Mouse (Mus musculus) CH12.LX (cell line): ENCODE results near the gene Ccdc84. TPM values are rescaled to one million over a fixed set of nuclear protein-coding genes. Genes with fewer than 3 reads are reported as not detected.
"Not testable (repeated sequence)": the region's sequence is repeated elsewhere in the genome, so short reads cannot be mapped to it uniquely, and the experiment has no call there.

ENCODE experiments used
- DNase-seq: peaks from one replicate; pipeline ENCODE4 v3.0.0-alpha.2; 2013; ENCODE audit errors: extremely low read depth
- H3K27ac ChIP-seq: 2 replicates; pipeline ENCODE4 v1.5.1; 2012; ENCODE audit warnings: low read depth, mild to moderate bottlenecking, control low read depth, moderate library complexity; ENCODE audit not compliant: insufficient read depth
- H3K27me3 ChIP-seq: replicated peaks from 2 replicates; pipeline ENCODE3; 2012; ENCODE audit warnings: inconsistent platforms
- H3K36me3 ChIP-seq, 2 experiments: replicated peaks in 1 of 2; 2 replicates each; pipeline versions ENCODE3 to v1.6.1; 2012; ENCODE audit warnings: inconsistent platforms in 1 of 2, low read length in 1 of 2, mild to moderate bottlenecking in 1 of 2, mixed read lengths in 1 of 2, moderate library complexity in 1 of 2; ENCODE audit not compliant: control insufficient read depth in 1 of 2, insufficient read depth in 1 of 2
- H3K4me1 ChIP-seq, 2 experiments: 2 replicates each; pipeline ENCODE4 v1.6.1; 2012; ENCODE audit warnings: inconsistent platforms in 1 of 2, moderate library complexity in 1 of 2; ENCODE audit not compliant: insufficient read depth in 2 of 2, control insufficient read depth in 1 of 2
- H3K4me2 ChIP-seq: 2 replicates; pipeline ENCODE4 v1.6.1; 2012; ENCODE audit warnings: low read depth, mild to moderate bottlenecking, control low read depth; ENCODE audit not compliant: poor library complexity, insufficient read depth, severe bottlenecking
- H3K4me3 ChIP-seq, 3 experiments: fragments of 150-350 bp in 1 of 3; sonication (generic) in 1 of 3; replicated peaks in 1 of 3; 2 replicates each; pipeline versions ENCODE3 to v1.5.1; 2011 to 2012; ENCODE audit warnings: low read depth in 2 of 3, low read length in 2 of 3, mild to moderate bottlenecking in 2 of 3, moderate library complexity in 2 of 3, control low read depth in 1 of 3, improper control_type of control experiment in 1 of 3, inconsistent platforms in 1 of 3, mixed read lengths in 1 of 3; ENCODE audit not compliant: poor library complexity in 1 of 3
- H3K79me2 ChIP-seq: replicated peaks from 2 replicates; pipeline ENCODE4 v1.6.1; 2012; ENCODE audit warnings: mild to moderate bottlenecking, moderate library complexity; ENCODE audit not compliant: control insufficient read depth, poor library complexity, insufficient read depth, severe bottlenecking; ENCODE audit errors: extremely low read depth
- H3K9ac ChIP-seq: 2 replicates; pipeline ENCODE4 v1.6.1; 2012; ENCODE audit warnings: low read depth, mild to moderate bottlenecking, control low read depth, moderate library complexity; ENCODE audit not compliant: insufficient read depth
- H3K9me3 ChIP-seq: replicated peaks from 2 replicates; pipeline ENCODE3; 2012; ENCODE audit warnings: low read length, inconsistent platforms, mixed read lengths
- CHD2 ChIP-seq: IDR thresholded peaks from 2 replicates; pipeline ENCODE4 v1.6.1; 2011; ENCODE audit warnings: low read length, improper control_type of control experiment
- CTCF ChIP-seq, 2 experiments: IDR thresholded peaks in 1 of 2; conservative IDR thresholded peaks in 1 of 2; 2 replicates each; pipeline ENCODE4 v1.5.1; 2011 to 2012; ENCODE audit warnings: low read depth in 2 of 2, low read length in 2 of 2, improper control_type of control experiment in 1 of 2, inconsistent platforms in 1 of 2, mild to moderate bottlenecking in 1 of 2, moderate library complexity in 1 of 2
- E2F4 ChIP-seq: IDR thresholded peaks from 2 replicates; pipeline ENCODE4 v1.6.1; 2011; ENCODE audit warnings: low read depth, low read length, improper control_type of control experiment; ENCODE audit not compliant: insufficient replicate concordance
- EP300 ChIP-seq: IDR thresholded peaks from 2 replicates; pipeline ENCODE4 v1.6.1; 2011; ENCODE audit warnings: low read length, improper control_type of control experiment
- GABPA ChIP-seq: IDR thresholded peaks from 2 replicates; pipeline ENCODE4 v1.6.1; 2012; ENCODE audit warnings: low read depth, low read length, improper control_type of control experiment, inconsistent platforms; ENCODE audit not compliant: insufficient replicate concordance
- HCFC1 ChIP-seq: IDR thresholded peaks from 2 replicates; pipeline ENCODE4 v1.6.1; 2012; ENCODE audit warnings: low read depth, mild to moderate bottlenecking, inconsistent platforms, low read length, improper control_type of control experiment
- IRF4 ChIP-seq: IDR thresholded peaks from 2 replicates; pipeline ENCODE4 v1.6.1; 2014; ENCODE audit warnings: low read depth, mild to moderate bottlenecking, inconsistent platforms, low read length, improper control_type of control experiment
- KAT2A ChIP-seq: IDR thresholded peaks from 2 replicates; pipeline ENCODE4 v1.6.1; 2012; ENCODE audit warnings: low read length, improper control_type of control experiment, inconsistent platforms; ENCODE audit not compliant: insufficient replicate concordance
- MAFK ChIP-seq: IDR thresholded peaks from 2 replicates; pipeline ENCODE4 v1.6.1; 2011; ENCODE audit warnings: low read length, improper control_type of control experiment; ENCODE audit not compliant: insufficient replicate concordance
- MAX ChIP-seq: IDR thresholded peaks from 2 replicates; pipeline ENCODE4 v1.6.1; 2011; ENCODE audit warnings: low read length, improper control_type of control experiment
- MAZ ChIP-seq: IDR thresholded peaks from 2 replicates; pipeline ENCODE4 v1.6.1; 2012; ENCODE audit warnings: low read depth, mild to moderate bottlenecking, inconsistent platforms, low read length, improper control_type of control experiment, moderate library complexity
- MEF2A ChIP-seq: IDR thresholded peaks from 2 replicates; pipeline ENCODE4 v1.6.1; 2014; ENCODE audit warnings: low read depth, mild to moderate bottlenecking, inconsistent platforms, low read length, improper control_type of control experiment, borderline replicate concordance
- MXI1 ChIP-seq: IDR thresholded peaks from 2 replicates; pipeline ENCODE4 v1.6.1; 2011; ENCODE audit warnings: mild to moderate bottlenecking, low read depth, low read length, improper control_type of control experiment
- MYC ChIP-seq: IDR thresholded peaks from 2 replicates; pipeline ENCODE4 v1.6.1; 2011; ENCODE audit warnings: low read depth, mild to moderate bottlenecking, improper control_type of control experiment, low read length
- NELFE ChIP-seq: IDR thresholded peaks from 2 replicates; pipeline ENCODE4 v1.6.1; 2011; ENCODE audit warnings: low read depth, low read length, improper control_type of control experiment
- PAX5 ChIP-seq: IDR thresholded peaks from 2 replicates; pipeline ENCODE4 v1.6.1; 2012; ENCODE audit warnings: low read length, inconsistent platforms, mixed read lengths
- POLR2AphosphoS2 ChIP-seq: IDR thresholded peaks from 2 replicates; pipeline ENCODE4 v1.6.1; 2011; ENCODE audit warnings: low read depth, low read length, improper control_type of control experiment
- SMC3 ChIP-seq: IDR thresholded peaks from 2 replicates; pipeline ENCODE4 v1.6.1; 2011; ENCODE audit warnings: low read depth, low read length, improper control_type of control experiment
- TBP ChIP-seq: conservative IDR thresholded peaks from 2 replicates; pipeline ENCODE4 v1.6.1; 2011; ENCODE audit warnings: low read depth, low read length, improper control_type of control experiment
- UBTF ChIP-seq: IDR thresholded peaks from 2 replicates; pipeline ENCODE4 v1.6.1; 2012; ENCODE audit warnings: low read depth, mild to moderate bottlenecking, inconsistent platforms, low read length, improper control_type of control experiment, moderate library complexity
- dilution Hi-C: fragments of 300-500 bp; cut with MboI; formaldehyde crosslinking; loops from 2 replicates; pipeline ENCODE4 v1.14.3; 2020; ENCODE audit warnings: low sequenced_read_pairs; ENCODE audit not compliant: extremely low pct_unique_long_range_greater_than_20kb, extremely low pct_ligation_motif_present
- in situ Hi-C: fragments of 300-500 bp; cut with MboI; formaldehyde crosslinking; loops from 3 replicates; pipeline ENCODE4 v1.14.3; 2019; ENCODE audit warnings: low sequenced_read_pairs, low pct_ligation_motif_present, low pct_unique_long_range_greater_than_20kb, mixed read lengths
- polyA plus RNA-seq: library from polyadenylated mRNA; unstranded; fragments of >175 nt; gene quantifications from 2 replicates; pipeline ENCODE4 v1.2.1, GENCODE M21; 2012; ENCODE audit warnings: low read depth; ENCODE audit not compliant: insufficient read length
- total RNA-seq, 2 experiments: library from RNA; depleted of rRNA; stranded (reverse); fragments of 300-350 nt in 1 of 2; fragments of >200 nt in 1 of 2; gene quantifications; 2 replicates each; pipeline ENCODE4 v1.2.3; 2012 to 2014

The Ccdc84 gene
- total and polyA plus RNA-seq, 3 experiments, result 18.3 to 25.4 (median 21.7) TPM

- peaks cover 7 to 34% of the 10 kb centered on the region in 2 experiments for H3K4me1 ChIP-seq
- peak overlapping the region; percentile 73 to 96 (median 73) for H3K4me3 ChIP-seq
- H3K4me2 ChIP-seq, result peak overlapping the region; percentile 87
- dilution Hi-C loops (no loop called here), in situ Hi-C loops (no loop called here)
- peaks cover 25% of the 10 kb centered on the region for H3K79me2 ChIP-seq
- H3K9me3 ChIP-seq, result no peaks in the 10 kb centered on the region
- H3K27me3 ChIP-seq, result no peaks in the 10 kb centered on the region
- peaks cover 21 to 29% of the 10 kb centered on the region in 2 experiments for H3K36me3 ChIP-seq
- peak overlapping the region; percentile 64; the same call in 1 of the 2 replicates for H3K27ac ChIP-seq
- TF ChIP-seq E2F4 (no peak), MAZ (no peak), MYC (0 out of 2 replicates have a peak, but pooled peaks have one; percentile 7), MXI1 (0 out of 2 replicates have a peak, but pooled peaks have one; percentile 1), TBP (no peak)
- TF ChIP-seq, all 38 proteins: peak for 2
- peak overlapping the region; percentile 93 for H3K9ac ChIP-seq
- DNase-seq, result no peak
Observed at GRCm38 (mm10) chr9:44378153-44378730, 40.1 kb downstream of the Ccdc84 start.

DNA sequence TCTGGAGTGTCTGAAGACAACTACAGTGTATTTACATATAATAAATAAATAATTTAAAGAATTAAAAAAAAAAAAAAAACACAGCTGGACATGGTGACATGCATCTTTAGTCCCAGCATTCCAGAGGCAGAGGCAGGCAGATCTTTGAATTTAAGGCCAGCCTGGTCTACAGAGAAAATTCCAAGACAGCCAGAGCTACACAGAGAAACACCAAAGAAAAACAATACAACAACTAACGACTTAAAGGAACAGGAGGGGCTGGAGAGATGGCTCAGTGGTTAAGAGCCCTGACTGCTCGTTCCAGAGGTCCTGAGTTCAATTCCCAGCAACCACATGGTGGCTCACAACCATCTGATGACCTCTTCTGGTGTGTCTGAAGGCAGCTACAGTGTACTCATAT is 41.0 kb downstream of the Ccdc84 start:
- Histone ChIP-seq H3K4me1 (peaks cover 7 to 35% of the 10 kb centered on the region in 2 experiments), H3K36me3 (peaks cover 14 to 20% of the 10 kb centered on the region in 2 experiments), H3K79me2 (peaks cover 25% of the 10 kb centered on the region)
- DNase-seq, dilution Hi-C loops, H3K4me3 ChIP-seq, in situ Hi-C loops, H3K27me3 ChIP-seq, H3K9me3 ChIP-seq, H3K4me2 ChIP-seq, H3K27ac ChIP-seq, H3K9ac ChIP-seq: not testable (repeated sequence)

GRCm38 (mm10) chr9:44376141-44376540 is 42.2 kb downstream of the Ccdc84 start:
- Histone ChIP-seq H3K27me3 (no peaks in the 10 kb centered on the region), H3K27ac (no peak overlapping the region), H3K9me3 (no peaks in the 10 kb centered on the region), H3K4me1 (peaks cover 4 to 27% of the 10 kb centered on the region in 2 experiments), H3K79me2 (peaks cover 20% of the 10 kb centered on the region), H3K9ac (no peak overlapping the region), H3K4me2 (no peak overlapping the region), H3K4me3 (no peak overlapping the region), H3K36me3 (peaks cover 2 to 8% of the 10 kb centered on the region in 2 experiments)
- TF ChIP-seq PAX5 (no peak), TBP (no peak), MAX (no peak), MAFK (no peak), CTCF (conservative IDR thresholded peaks at IDR 0.05 in 1 of 2, IDR thresholded peaks at IDR 0.05 in 1 of 2; ENCODE audit: low read depth in 2 of 2, low read length in 2 of 2) (no peak), IRF4 (no peak), NELFE (no peak), POLR2AphosphoS2 (no peak), KAT2A (no peak), E2F4 (no peak), UBTF (no peak), EP300 (no peak), MEF2A (no peak), HCFC1 (no peak), MAZ (no peak), SMC3 (no peak), CHD2 (no peak), GABPA (no peak)
- in situ Hi-C loops, result no loop called here
- DNase-seq, result no peak
- dilution Hi-C loops, result no loop called here
